Mouse (Mus musculus) CH12.LX (cell line): ENCODE results near the gene Larp1.

ENCODE experiments used
- CHD1 ChIP-seq: IDR thresholded peaks from 2 replicates; pipeline ENCODE4 v1.6.1; 2012; ENCODE audit warnings: low read depth, low read length, improper control_type of control experiment, inconsistent platforms
- CTCF ChIP-seq, 2 experiments: IDR thresholded peaks in 1 of 2; conservative IDR thresholded peaks in 1 of 2; 2 replicates each; pipeline ENCODE4 v1.5.1; 2011 to 2012; ENCODE audit warnings: low read depth in 2 of 2, low read length in 2 of 2, improper control_type of control experiment in 1 of 2, inconsistent platforms in 1 of 2, mild to moderate bottlenecking in 1 of 2, moderate library complexity in 1 of 2
- EP300 ChIP-seq: IDR thresholded peaks from 2 replicates; pipeline ENCODE4 v1.6.1; 2011; ENCODE audit warnings: low read length, improper control_type of control experiment
- GABPA ChIP-seq: IDR thresholded peaks from 2 replicates; pipeline ENCODE4 v1.6.1; 2012; ENCODE audit warnings: low read depth, low read length, improper control_type of control experiment, inconsistent platforms; ENCODE audit not compliant: insufficient replicate concordance
- IRF4 ChIP-seq: IDR thresholded peaks from 2 replicates; pipeline ENCODE4 v1.6.1; 2014; ENCODE audit warnings: low read depth, mild to moderate bottlenecking, inconsistent platforms, low read length, improper control_type of control experiment
- MYC ChIP-seq: IDR thresholded peaks from 2 replicates; pipeline ENCODE4 v1.6.1; 2011; ENCODE audit warnings: low read depth, mild to moderate bottlenecking, improper control_type of control experiment, low read length
- POLR2A ChIP-seq: IDR thresholded peaks from 2 replicates; pipeline ENCODE4 v1.6.1; 2011; ENCODE audit warnings: low read depth, mild to moderate bottlenecking, improper control_type of control experiment, low read length
- TCF12 ChIP-seq: IDR thresholded peaks from 2 replicates; pipeline ENCODE4 v1.6.1; 2014; ENCODE audit warnings: low read depth, mild to moderate bottlenecking, inconsistent platforms, low read length, improper control_type of control experiment
- ZKSCAN1 ChIP-seq: IDR thresholded peaks from 2 replicates; pipeline ENCODE4 v1.6.1; 2012; ENCODE audit warnings: low read depth, inconsistent platforms, low read length, improper control_type of control experiment, borderline replicate concordance
- ZMIZ1 ChIP-seq: IDR thresholded peaks from 2 replicates; pipeline ENCODE4 v1.6.1; 2012; ENCODE audit warnings: low read depth, mild to moderate bottlenecking, inconsistent platforms, low read length, improper control_type of control experiment

DNA sequence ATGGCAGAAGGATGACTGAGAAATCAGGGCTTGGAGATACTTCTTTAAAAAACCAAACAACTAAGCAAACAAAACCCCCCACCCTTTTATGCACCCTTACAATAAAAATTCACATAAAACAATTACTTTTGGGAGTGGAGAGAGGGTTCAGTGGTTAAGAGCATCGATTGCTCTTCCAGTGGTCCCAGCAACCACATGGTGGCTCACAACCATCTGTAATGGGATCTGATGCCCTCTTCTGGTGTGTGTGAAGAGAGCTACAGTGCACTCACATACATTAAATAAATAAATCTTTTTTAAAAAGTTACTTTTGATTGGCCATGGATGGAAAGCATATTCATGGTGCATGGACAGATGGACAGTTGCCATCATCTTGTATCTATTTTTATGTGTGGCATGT, 3.8 kb downstream of the Larp1 start:
- TF ChIP-seq TCF12: no peak
- TF ChIP-seq ZMIZ1: no peak
- peak; percentile 81 for TF ChIP-seq MYC
- peak in 1 of 2 experiments; percentile 56; a peak in 2 of 4 replicates for TF ChIP-seq CTCF (conservative IDR thresholded peaks at IDR 0.05 in 1 of 2, IDR thresholded peaks at IDR 0.05 in 1 of 2; ENCODE audit: low read depth in 2 of 2, low read length in 2 of 2)
- no peak for TF ChIP-seq ZKSCAN1
- no peak for TF ChIP-seq IRF4
- no peak for TF ChIP-seq EP300
- no peak for TF ChIP-seq CHD1
- TF ChIP-seq GABPA: no peak
- TF ChIP-seq POLR2A: no peak
